Mouse (Mus musculus) CH12.LX (cell line): ENCODE data around the gene Fcho1. TPM values are rescaled to one million over a fixed set of nuclear protein-coding genes. Genes with fewer than 3 reads are reported as not detected.

Source experiments
- DNase-seq: peaks from one replicate; pipeline ENCODE4 v3.0.0-alpha.2; 2013; ENCODE audit errors: extremely low read depth
- H3K27ac ChIP-seq: 2 replicates; pipeline ENCODE4 v1.5.1; 2012; ENCODE audit warnings: low read depth, mild to moderate bottlenecking, control low read depth, moderate library complexity; ENCODE audit not compliant: insufficient read depth
- H3K27me3 ChIP-seq: replicated peaks from 2 replicates; pipeline ENCODE3; 2012; ENCODE audit warnings: inconsistent platforms
- H3K36me3 ChIP-seq, 2 experiments: replicated peaks in 1 of 2; 2 replicates each; pipeline versions ENCODE3 to v1.6.1; 2012; ENCODE audit warnings: inconsistent platforms in 1 of 2, low read length in 1 of 2, mild to moderate bottlenecking in 1 of 2, mixed read lengths in 1 of 2, moderate library complexity in 1 of 2; ENCODE audit not compliant: control insufficient read depth in 1 of 2, insufficient read depth in 1 of 2
- H3K4me1 ChIP-seq, 2 experiments: 2 replicates each; pipeline ENCODE4 v1.6.1; 2012; ENCODE audit warnings: inconsistent platforms in 1 of 2, moderate library complexity in 1 of 2; ENCODE audit not compliant: insufficient read depth in 2 of 2, control insufficient read depth in 1 of 2
- H3K4me2 ChIP-seq: 2 replicates; pipeline ENCODE4 v1.6.1; 2012; ENCODE audit warnings: low read depth, mild to moderate bottlenecking, control low read depth; ENCODE audit not compliant: poor library complexity, insufficient read depth, severe bottlenecking
- H3K4me3 ChIP-seq, 3 experiments: fragments of 150-350 bp in 1 of 3; sonication (generic) in 1 of 3; replicated peaks in 1 of 3; 2 replicates each; pipeline versions ENCODE3 to v1.5.1; 2011 to 2012; ENCODE audit warnings: low read depth in 2 of 3, low read length in 2 of 3, mild to moderate bottlenecking in 2 of 3, moderate library complexity in 2 of 3, control low read depth in 1 of 3, improper control_type of control experiment in 1 of 3, inconsistent platforms in 1 of 3, mixed read lengths in 1 of 3; ENCODE audit not compliant: poor library complexity in 1 of 3
- H3K79me2 ChIP-seq: replicated peaks from 2 replicates; pipeline ENCODE4 v1.6.1; 2012; ENCODE audit warnings: mild to moderate bottlenecking, moderate library complexity; ENCODE audit not compliant: control insufficient read depth, poor library complexity, insufficient read depth, severe bottlenecking; ENCODE audit errors: extremely low read depth
- H3K9ac ChIP-seq: 2 replicates; pipeline ENCODE4 v1.6.1; 2012; ENCODE audit warnings: low read depth, mild to moderate bottlenecking, control low read depth, moderate library complexity; ENCODE audit not compliant: insufficient read depth
- H3K9me3 ChIP-seq: replicated peaks from 2 replicates; pipeline ENCODE3; 2012; ENCODE audit warnings: low read length, inconsistent platforms, mixed read lengths
- E2F4 ChIP-seq: IDR thresholded peaks from 2 replicates; pipeline ENCODE4 v1.6.1; 2011; ENCODE audit warnings: low read depth, low read length, improper control_type of control experiment; ENCODE audit not compliant: insufficient replicate concordance
- EP300 ChIP-seq: IDR thresholded peaks from 2 replicates; pipeline ENCODE4 v1.6.1; 2011; ENCODE audit warnings: low read length, improper control_type of control experiment
- IRF4 ChIP-seq: IDR thresholded peaks from 2 replicates; pipeline ENCODE4 v1.6.1; 2014; ENCODE audit warnings: low read depth, mild to moderate bottlenecking, inconsistent platforms, low read length, improper control_type of control experiment
- JUN ChIP-seq: IDR thresholded peaks from 2 replicates; pipeline ENCODE4 v1.6.1; 2011; ENCODE audit warnings: low read depth, mild to moderate bottlenecking, low read length, improper control_type of control experiment, moderate library complexity; ENCODE audit not compliant: insufficient read depth
- MAFK ChIP-seq: IDR thresholded peaks from 2 replicates; pipeline ENCODE4 v1.6.1; 2011; ENCODE audit warnings: low read length, improper control_type of control experiment; ENCODE audit not compliant: insufficient replicate concordance
- MAX ChIP-seq: IDR thresholded peaks from 2 replicates; pipeline ENCODE4 v1.6.1; 2011; ENCODE audit warnings: low read length, improper control_type of control experiment
- MXI1 ChIP-seq: IDR thresholded peaks from 2 replicates; pipeline ENCODE4 v1.6.1; 2011; ENCODE audit warnings: mild to moderate bottlenecking, low read depth, low read length, improper control_type of control experiment
- MYC ChIP-seq: IDR thresholded peaks from 2 replicates; pipeline ENCODE4 v1.6.1; 2011; ENCODE audit warnings: low read depth, mild to moderate bottlenecking, improper control_type of control experiment, low read length
- NRF1 ChIP-seq: IDR thresholded peaks from 2 replicates; pipeline ENCODE4 v1.6.1; 2014; ENCODE audit warnings: low read depth, mild to moderate bottlenecking, inconsistent platforms, low read length, improper control_type of control experiment, moderate library complexity
- PAX5 ChIP-seq: IDR thresholded peaks from 2 replicates; pipeline ENCODE4 v1.6.1; 2012; ENCODE audit warnings: low read length, inconsistent platforms, mixed read lengths
- POLR2A ChIP-seq: IDR thresholded peaks from 2 replicates; pipeline ENCODE4 v1.6.1; 2011; ENCODE audit warnings: low read depth, mild to moderate bottlenecking, improper control_type of control experiment, low read length
- RAD21 ChIP-seq: IDR thresholded peaks from 2 replicates; pipeline ENCODE4 v1.6.1; 2011; ENCODE audit warnings: low read depth, mild to moderate bottlenecking, low read length, improper control_type of control experiment, moderate library complexity
- RCOR1 ChIP-seq: conservative IDR thresholded peaks from 2 replicates; pipeline ENCODE4 v1.6.1; 2012; ENCODE audit warnings: low read depth, mild to moderate bottlenecking, inconsistent platforms, low read length, improper control_type of control experiment
- SMC3 ChIP-seq: IDR thresholded peaks from 2 replicates; pipeline ENCODE4 v1.6.1; 2011; ENCODE audit warnings: low read depth, low read length, improper control_type of control experiment
- TBP ChIP-seq: conservative IDR thresholded peaks from 2 replicates; pipeline ENCODE4 v1.6.1; 2011; ENCODE audit warnings: low read depth, low read length, improper control_type of control experiment
- TCF12 ChIP-seq: IDR thresholded peaks from 2 replicates; pipeline ENCODE4 v1.6.1; 2014; ENCODE audit warnings: low read depth, mild to moderate bottlenecking, inconsistent platforms, low read length, improper control_type of control experiment
- UBTF ChIP-seq: IDR thresholded peaks from 2 replicates; pipeline ENCODE4 v1.6.1; 2012; ENCODE audit warnings: low read depth, mild to moderate bottlenecking, inconsistent platforms, low read length, improper control_type of control experiment, moderate library complexity
- USF1 ChIP-seq: IDR thresholded peaks from 2 replicates; pipeline ENCODE4 v1.6.1; 2014; ENCODE audit warnings: low read depth, mild to moderate bottlenecking, inconsistent platforms, low read length, improper control_type of control experiment
- USF2 ChIP-seq: conservative IDR thresholded peaks from 2 replicates; pipeline ENCODE4 v1.6.1; 2011; ENCODE audit warnings: low read depth, low read length, improper control_type of control experiment
- ZC3H11A ChIP-seq: IDR thresholded peaks from 2 replicates; pipeline ENCODE4 v1.6.1; 2012; ENCODE audit warnings: low read depth, mild to moderate bottlenecking, inconsistent platforms, low read length, improper control_type of control experiment
- dilution Hi-C: fragments of 300-500 bp; cut with MboI; formaldehyde crosslinking; loops from 2 replicates; pipeline ENCODE4 v1.14.3; 2020; ENCODE audit warnings: low sequenced_read_pairs; ENCODE audit not compliant: extremely low pct_unique_long_range_greater_than_20kb, extremely low pct_ligation_motif_present
- in situ Hi-C: fragments of 300-500 bp; cut with MboI; formaldehyde crosslinking; loops from 3 replicates; pipeline ENCODE4 v1.14.3; 2019; ENCODE audit warnings: low sequenced_read_pairs, low pct_ligation_motif_present, low pct_unique_long_range_greater_than_20kb, mixed read lengths
- polyA plus RNA-seq: library from polyadenylated mRNA; unstranded; fragments of >175 nt; gene quantifications from 2 replicates; pipeline ENCODE4 v1.2.1, GENCODE M21; 2012; ENCODE audit warnings: low read depth; ENCODE audit not compliant: insufficient read length
- total RNA-seq, 2 experiments: library from RNA; depleted of rRNA; stranded (reverse); fragments of 300-350 nt in 1 of 2; fragments of >200 nt in 1 of 2; gene quantifications; 2 replicates each; pipeline ENCODE4 v1.2.3; 2012 to 2014

Fcho1 gene
- total and polyA plus RNA-seq, 3 experiments: 40.2 to 99.8 (median 82.0) TPM

DNA sequence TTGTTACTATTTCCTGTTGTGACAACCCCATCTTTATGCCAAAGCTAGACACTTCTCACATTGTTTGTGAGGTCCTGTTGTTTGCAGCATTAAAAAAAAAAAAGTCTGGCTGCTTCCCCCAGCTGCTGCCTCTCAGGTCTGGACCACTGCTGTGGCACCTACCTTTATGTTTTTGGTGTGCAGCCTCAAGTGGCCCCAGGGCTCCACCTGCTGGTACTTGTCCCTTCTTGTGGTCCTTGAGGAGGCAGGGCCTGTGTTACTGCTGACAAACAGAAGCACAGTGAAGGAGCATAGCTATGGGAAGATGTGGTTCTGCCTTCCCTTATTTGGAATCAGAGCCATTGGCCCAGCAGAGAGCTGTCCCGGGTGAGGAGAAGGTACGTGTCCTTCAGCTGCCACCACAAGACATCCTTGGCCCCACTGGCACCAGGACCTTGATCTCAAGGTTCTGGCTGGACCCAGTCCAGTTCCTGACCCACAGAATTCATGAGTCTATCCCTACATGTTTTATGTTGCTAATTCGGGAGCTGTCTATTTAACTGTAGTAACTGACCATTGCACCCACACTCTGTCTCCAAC is 6.2 kb upstream of the Fcho1 start (continued):
- TF ChIP-seq RCOR1: no peak
- TF ChIP-seq IRF4: peak; percentile 37; the same call in 1 of the 2 replicates
- TF ChIP-seq MYC: no peak
- peak; percentile 78 for TF ChIP-seq ZC3H11A
- no peak for TF ChIP-seq USF2
- no peak for TF ChIP-seq EP300
- no peak for TF ChIP-seq MAFK
- no peak for TF ChIP-seq USF1
- TF ChIP-seq UBTF: no peak
- TF ChIP-seq NRF1: no peak
- peak; percentile 91 for TF ChIP-seq RAD21
- TF ChIP-seq TCF12: peak; percentile 27; the same call in 1 of the 2 replicates
- TF ChIP-seq POLR2A: no peak
- TF ChIP-seq MXI1: no peak
- no peak for TF ChIP-seq PAX5
- no peak for TF ChIP-seq TBP
- no peak for TF ChIP-seq JUN
- no peak for TF ChIP-seq MAX
- TF ChIP-seq E2F4: no peak

DNA sequence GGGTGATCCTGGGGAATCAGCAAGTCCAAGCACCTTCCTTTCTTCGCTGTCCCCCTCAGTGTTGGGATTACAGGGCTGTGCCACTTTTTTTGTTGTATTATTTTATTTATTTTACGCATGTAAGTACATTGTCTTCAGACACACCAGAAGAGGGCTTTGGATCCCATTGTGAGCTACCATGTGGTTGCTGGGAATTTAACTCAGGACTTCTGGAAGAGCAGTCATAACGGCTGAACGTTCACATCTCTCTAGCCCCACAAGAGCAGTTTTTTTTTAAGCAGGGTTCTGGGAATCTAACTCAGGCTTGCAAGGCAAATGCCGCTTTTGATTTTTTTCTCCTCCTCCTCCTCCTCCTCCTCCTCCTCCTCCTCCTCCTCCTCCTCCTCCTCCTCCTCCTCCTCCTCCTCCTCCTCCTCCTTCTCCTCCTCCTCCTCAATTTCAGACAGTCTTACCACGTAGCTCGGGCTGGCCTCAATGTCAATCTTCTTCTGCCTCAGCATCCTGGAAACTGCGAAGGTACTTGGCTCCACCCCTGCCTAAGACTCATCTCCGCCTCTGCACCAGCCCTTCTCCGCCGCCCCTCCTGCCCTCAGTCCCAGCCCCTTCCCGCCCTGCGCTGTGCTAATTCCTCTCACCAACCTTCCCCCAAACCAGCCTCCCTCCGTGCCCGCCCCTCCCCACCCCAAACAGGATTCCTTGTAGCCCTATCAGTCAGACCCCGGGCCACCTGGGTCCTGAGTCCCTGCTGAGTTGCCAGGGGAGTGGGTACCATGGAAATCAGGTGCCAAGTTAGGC is 3.5 kb upstream of the Fcho1 start:
- Histone ChIP-seq H3K4me1 (peaks cover 16 to 31% of the 10 kb centered on the region in 2 experiments), H3K4me3 (peak overlapping the region; percentile 1 to 32 (median 26)), H3K79me2 (no peaks in the 10 kb centered on the region), H3K27ac (no peak overlapping the region), H3K36me3 (no peaks in the 10 kb centered on the region), H3K9me3 (no peaks in the 10 kb centered on the region), H3K27me3 (peaks cover 4% of the 10 kb centered on the region), H3K9ac (no peak overlapping the region), H3K4me2 (peak overlapping the region; percentile 49)
- dilution Hi-C loops: no loop called here
- TF ChIP-seq MAX: 0 out of 2 replicates have a peak, but pooled peaks have one; percentile 9
- no peak; the same call in 1 of the 2 replicates for TF ChIP-seq TCF12
- no peak for TF ChIP-seq SMC3
- TF ChIP-seq ZC3H11A: no peak
- 0 out of 2 replicates have a peak, but pooled peaks have one; percentile 12 for TF ChIP-seq MXI1
- in situ Hi-C loops: no loop called here
- DNase-seq: peak; percentile 69
